Mouse (Mus musculus) mature B cell (primary cell): Measurements from ENCODE around the gene Dpf1.

Source experiments
- in situ Hi-C: fragments of 300-500 bp; cut with MboI; formaldehyde crosslinking; loops from 2 replicates; pipeline ENCODE4 v1.14.3; 2019

Dpf1 gene

GRCm38 (mm10) chr7:29340838-29341237, 37.1 kb downstream of the Dpf1 start:
- in situ Hi-C loops, result no loop called here

GRCm38 (mm10) chr7:29341722-29342121, 38.0 kb downstream of the Dpf1 start:
- in situ Hi-C loops, result no loop called here

- in situ Hi-C loops, result no loop called here
These were observed 38.8 kb downstream of the Dpf1 start for GRCm38 (mm10) chr7:29342489-29343092.

- in situ Hi-C loops, result no loop called here
These were observed 40.0 kb downstream of the Dpf1 start for GRCm38 (mm10) chr7:29343746-29344145.

GRCm38 (mm10) chr7:29345534-29345933, 41.8 kb downstream of the Dpf1 start:
- in situ Hi-C loops, result no loop called here

GRCm38 (mm10) chr7:29346212-29346611, 42.5 kb downstream of the Dpf1 start:
- in situ Hi-C loops, result no loop called here

- in situ Hi-C loops, result no loop called here
These were observed 46.7 kb downstream of the Dpf1 start for GRCm38 (mm10) chr7:29350489-29350888.

- in situ Hi-C loops, result no loop called here
These were observed 48.5 kb downstream of the Dpf1 start for GRCm38 (mm10) chr7:29352246-29352645.

GRCm38 (mm10) chr7:29354161-29354560, 50.4 kb downstream of the Dpf1 start:
- in situ Hi-C loops, result no loop called here

GRCm38 (mm10) chr7:29355406-29355805, 51.7 kb downstream of the Dpf1 start:
- in situ Hi-C loops, result no loop called here

- in situ Hi-C loops, result no loop called here
These were observed 57.7 kb downstream of the Dpf1 start for GRCm38 (mm10) chr7:29361497-29361896.

- in situ Hi-C loops, result no loop called here
These were observed 60.3 kb downstream of the Dpf1 start for GRCm38 (mm10) chr7:29364052-29364451.

- in situ Hi-C loops, result no loop called here
These were observed 63.6 kb downstream of the Dpf1 start for GRCm38 (mm10) chr7:29367166-29368003.
